Mouse (Mus musculus) liver, embryonic 14.5 days (tissue): ENCODE measurements around the gene Gm45713.

ENCODE experiments used
- CTCF ChIP-seq: IDR thresholded peaks from 2 replicates; pipeline ENCODE4 v1.5.1; 2016; ENCODE audit warnings: antibody characterized with exemption, low read depth, control low read depth
- EP300 ChIP-seq: IDR thresholded peaks from 2 replicates; pipeline ENCODE4 v1.6.1; 2016; ENCODE audit warnings: antibody characterized with exemption, low read depth

- TF ChIP-seq CTCF (no peak), EP300 (no peak)
Measured at GRCm38 (mm10) chr7:45162551-45162950, 26.5 kb upstream of the Gm45713 start.
